Mouse (Mus musculus) skeletal muscle tissue, adult 2 months (tissue): ENCODE data around the gene Rdm1.

Source experiments
- DNase-seq: peaks from one replicate; pipeline ENCODE4 v3.0.0-alpha.2; 2012; ENCODE audit warnings: low read depth, low spot score

Rdm1 gene

GRCm38 (mm10) chr11:101680634-101681325, 53.8 kb downstream of the Rdm1 start:
- DNase-seq, result no peak

DNA sequence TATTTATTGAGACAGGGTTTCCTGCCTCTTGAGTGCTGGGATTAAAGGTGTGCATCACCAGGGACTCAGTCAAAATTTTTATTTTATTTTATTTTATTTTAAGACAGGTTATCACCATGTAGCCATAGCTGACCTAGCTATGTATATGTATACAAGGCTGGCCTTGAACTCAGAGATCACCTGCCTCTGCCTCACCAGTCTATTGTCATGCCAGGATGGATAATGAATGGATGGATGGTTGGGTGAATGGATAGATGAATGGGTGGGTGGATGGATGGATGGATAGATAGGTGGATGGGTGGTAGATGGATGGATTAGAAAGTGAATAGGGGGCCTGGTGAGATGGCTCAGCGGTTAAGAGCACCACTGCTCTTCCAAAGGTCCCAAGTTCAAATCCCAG, 55.0 kb downstream of the Rdm1 start:
- DNase-seq, result no peak

DNA sequence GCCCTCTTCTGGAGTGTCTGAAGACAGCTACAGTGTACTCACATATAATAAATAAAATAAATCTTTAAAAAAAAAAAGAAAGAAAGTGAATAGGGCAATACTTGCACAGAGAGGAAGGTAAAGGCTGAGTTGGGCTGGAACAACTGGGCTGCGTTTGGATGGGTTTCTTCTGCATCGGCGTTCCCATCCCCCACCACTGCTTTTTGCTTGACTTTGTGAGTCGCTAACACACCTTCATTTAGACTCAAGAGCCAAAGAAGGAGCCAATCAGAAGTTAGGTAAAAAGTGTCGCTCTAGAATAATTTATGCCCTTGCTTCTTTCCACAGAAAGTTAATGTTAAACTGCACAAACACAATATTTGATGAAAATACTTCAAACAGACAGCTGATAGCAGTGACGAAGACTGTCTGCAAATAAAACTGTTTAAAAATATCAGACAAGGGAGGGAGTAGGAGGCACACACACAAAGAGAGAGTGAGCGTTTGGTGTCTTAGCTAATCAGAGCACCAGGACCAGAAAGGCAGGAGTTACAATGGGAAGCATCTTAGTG, 55.5 kb downstream of the Rdm1 start:
- no peak for DNase-seq
